Mouse (Mus musculus): ENCODE measurements at regions not wholly inside any gene's neighbourhood (a gene's known extent, or its start where the extent isn't known, plus 50 kb on each side); places are given as distances from the start of the nearest gene placed in this dataset.
A peak's percentile ranks its signal among the peaks of the same experiment; 100 is the strongest.
"Not testable (repeated sequence)": the region's sequence is repeated elsewhere in the genome, so short reads cannot be mapped to it uniquely, and the experiment has no call there.

GRCm38 (mm10) chr9:43857988-43858387 is 114.2 kb downstream of the Nectin1 start:
- Histone ChIP-seq H3K36me3 (no peaks in the 10 kb centered on the region), H3K4me1 (replicated peaks) (no peaks in the 10 kb centered on the region), H3K9ac (no peak overlapping the region), H3K4me3 (replicated peaks) (no peak overlapping the region), H3K27ac (no peak overlapping the region), H3K9me3 (replicated peaks) (no peaks in the 10 kb centered on the region), H3K27me3 (peaks cover 20% of the 10 kb centered on the region), H3K4me2 (no peak overlapping the region)
- ATAC-seq (ENCODE audit: low read depth), result no peak
- no peak for DNase-seq
- 7% methylated on average over 2 of the region's 2 CpGs for WGBS (ENCODE audit: insufficient replicate concordance)

- Histone ChIP-seq H3K36me3 (no peaks in the 10 kb centered on the region), H3K4me2 (no peak overlapping the region), H3K27ac (no peak overlapping the region), H3K4me3 (replicated peaks) (no peak overlapping the region), H3K9ac (no peak overlapping the region), H3K9me3 (replicated peaks) (no peaks in the 10 kb centered on the region), H3K27me3 (peaks cover 28% of the 10 kb centered on the region), H3K4me1 (replicated peaks) (no peaks in the 10 kb centered on the region)
- DNase-seq (no peak), ATAC-seq (ENCODE audit: low read depth) (no peak)
- WGBS (ENCODE audit: insufficient replicate concordance), result 29% methylated on average over 6 of the region's 6 CpGs
Observed at GRCm38 (mm10) chr9:43858761-43859160, 115.0 kb downstream of the Nectin1 start.

GRCm38 (mm10) chr9:43860264-43860663 is 116.5 kb downstream of the Nectin1 start:
- Histone ChIP-seq H3K9me3 (replicated peaks) (no peaks in the 10 kb centered on the region), H3K4me1 (replicated peaks) (no peaks in the 10 kb centered on the region; the same call in 1 of the 2 replicates), H3K4me2 (no peak overlapping the region), H3K27me3 (peaks cover 43% of the 10 kb centered on the region), H3K4me3 (replicated peaks) (no peak overlapping the region), H3K9ac (no peak overlapping the region), H3K36me3 (no peaks in the 10 kb centered on the region), H3K27ac (no peak overlapping the region)
- no peak for ATAC-seq (ENCODE audit: low read depth)
- WGBS (ENCODE audit: insufficient replicate concordance), result 77% methylated on average over 2 of the region's 2 CpGs
- no peak for DNase-seq

- Histone ChIP-seq H3K27ac (no peak overlapping the region), H3K4me3 (replicated peaks) (no peak overlapping the region), H3K27me3 (peaks cover 44% of the 10 kb centered on the region), H3K4me2 (no peak overlapping the region), H3K9me3 (replicated peaks) (no peaks in the 10 kb centered on the region), H3K9ac (no peak overlapping the region), H3K4me1 (replicated peaks) (no peaks in the 10 kb centered on the region; the same call in 1 of the 2 replicates), H3K36me3 (no peaks in the 10 kb centered on the region)
- DNase-seq (no peak), ATAC-seq (ENCODE audit: low read depth) (no peak)
- 34% methylated on average over 10 of the region's 10 CpGs for WGBS (ENCODE audit: insufficient replicate concordance)
Observed at GRCm38 (mm10) chr9:43861375-43861774, 117.6 kb downstream of the Nectin1 start.

GRCm38 (mm10) chr9:43862034-43862433 is 118.2 kb downstream of the Nectin1 start:
- not testable (repeated sequence) for H3K36me3 ChIP-seq; H3K9ac ChIP-seq; H3K27ac ChIP-seq; H3K4me3 ChIP-seq (replicated peaks); H3K4me1 ChIP-seq (replicated peaks); ATAC-seq (ENCODE audit: low read depth); H3K9me3 ChIP-seq (replicated peaks); DNase-seq; H3K4me2 ChIP-seq
- WGBS (ENCODE audit: insufficient replicate concordance), result 26% methylated on average over 11 of the region's 11 CpGs
- peaks cover 44% of the 10 kb centered on the region for H3K27me3 ChIP-seq

GRCm38 (mm10) chr9:43863609-43864397 is 120.0 kb downstream of the Nectin1 start:
- WGBS (ENCODE audit: insufficient replicate concordance), result 6% methylated on average over 30 of the region's 30 CpGs

GRCm38 (mm10) chr9:43866802-43867201 is 123.0 kb downstream of the Nectin1 start:
- H3K4me2 ChIP-seq, result no peak overlapping the region
- H3K36me3 ChIP-seq, result no peaks in the 10 kb centered on the region
- no peak for ATAC-seq (ENCODE audit: low read depth)
- H3K27ac ChIP-seq, result no peak overlapping the region
- 64% methylated on average over 12 of the region's 12 CpGs for WGBS (ENCODE audit: insufficient replicate concordance)
- no peak for DNase-seq
- H3K4me3 ChIP-seq (replicated peaks), result no peak overlapping the region
- peaks cover 40% of the 10 kb centered on the region for H3K27me3 ChIP-seq
- H3K9me3 ChIP-seq (replicated peaks), result no peaks in the 10 kb centered on the region
- H3K9ac ChIP-seq, result no peak overlapping the region
- H3K4me1 ChIP-seq (replicated peaks), result no peaks in the 10 kb centered on the region; the same call in 1 of the 2 replicates

More at GRCm38 (mm10) chr9:43863609-43864397, 120.0 kb downstream of the Nectin1 start:
- H3K4me2 ChIP-seq, result 0 out of 2 replicates have a peak overlapping the region, but pooled peaks have one; percentile 2
- H3K27ac ChIP-seq, result no peak overlapping the region
- H3K9ac ChIP-seq, result no peak overlapping the region
- DNase-seq (no peak), ATAC-seq (ENCODE audit: low read depth) (no peak)
- H3K27me3 ChIP-seq, result peaks cover 44% of the 10 kb centered on the region
- no peaks in the 10 kb centered on the region for H3K36me3 ChIP-seq
- H3K9me3 ChIP-seq (replicated peaks), result no peaks in the 10 kb centered on the region
- H3K4me1 ChIP-seq (replicated peaks), result no peaks in the 10 kb centered on the region; the same call in 1 of the 2 replicates
- H3K4me3 ChIP-seq (replicated peaks), result no peak overlapping the region

GRCm38 (mm10) chr9:43873841-43874240 is 130.1 kb downstream of the Nectin1 start:
- WGBS (ENCODE audit: insufficient replicate concordance), result 62% methylated on average over 2 of the region's 2 CpGs
- H3K4me3 ChIP-seq (replicated peaks), result no peak overlapping the region
- no peak for ATAC-seq (ENCODE audit: low read depth)
- H3K9ac ChIP-seq, result no peak overlapping the region
- H3K9me3 ChIP-seq (replicated peaks), result no peaks in the 10 kb centered on the region
- H3K36me3 ChIP-seq, result no peaks in the 10 kb centered on the region
- no peaks in the 10 kb centered on the region for H3K4me1 ChIP-seq (replicated peaks)
- H3K27ac ChIP-seq, result no peak overlapping the region
- H3K4me2 ChIP-seq, result no peak overlapping the region
- no peak for DNase-seq
- H3K27me3 ChIP-seq, result peaks cover 18% of the 10 kb centered on the region

- no peak overlapping the region for H3K9ac ChIP-seq
- H3K9me3 ChIP-seq (replicated peaks), result no peaks in the 10 kb centered on the region
- H3K4me2 ChIP-seq, result no peak overlapping the region
- ATAC-seq (ENCODE audit: low read depth), result no peak
- H3K4me1 ChIP-seq (replicated peaks), result no peaks in the 10 kb centered on the region
- H3K27me3 ChIP-seq, result peaks cover 23% of the 10 kb centered on the region
- no peak overlapping the region for H3K27ac ChIP-seq
- WGBS (ENCODE audit: insufficient replicate concordance), result 69% methylated on average over 5 of the region's 5 CpGs
- H3K36me3 ChIP-seq, result no peaks in the 10 kb centered on the region
- no peak overlapping the region for H3K4me3 ChIP-seq (replicated peaks)
- no peak for DNase-seq
Observed at GRCm38 (mm10) chr9:43874332-43874731, 130.5 kb downstream of the Nectin1 start.

- Histone ChIP-seq H3K27ac (no peak overlapping the region), H3K27me3 (peaks cover 41% of the 10 kb centered on the region), H3K36me3 (no peaks in the 10 kb centered on the region), H3K9me3 (replicated peaks) (no peaks in the 10 kb centered on the region), H3K4me2 (no peak overlapping the region), H3K4me3 (replicated peaks) (no peak overlapping the region), H3K9ac (no peak overlapping the region), H3K4me1 (replicated peaks) (no peaks in the 10 kb centered on the region)
- 5% methylated on average over 24 of the region's 24 CpGs for WGBS (ENCODE audit: insufficient replicate concordance)
- no peak for DNase-seq
- ATAC-seq (ENCODE audit: low read depth), result no peak
Observed at GRCm38 (mm10) chr9:43879220-43879968, 135.6 kb downstream of the Nectin1 start.

- no peak overlapping the region for H3K9ac ChIP-seq
- no peak for DNase-seq
- WGBS (ENCODE audit: insufficient replicate concordance), result 2% methylated on average over 26 of the region's 26 CpGs
- no peaks in the 10 kb centered on the region for H3K36me3 ChIP-seq
- no peak for ATAC-seq (ENCODE audit: low read depth)
- no peak overlapping the region for H3K4me3 ChIP-seq (replicated peaks)
- H3K9me3 ChIP-seq (replicated peaks), result no peaks in the 10 kb centered on the region
- H3K27me3 ChIP-seq, result peaks cover 41% of the 10 kb centered on the region
- H3K4me1 ChIP-seq (replicated peaks), result no peaks in the 10 kb centered on the region
- H3K4me2 ChIP-seq, result peak overlapping the region; percentile 26; the same call in 1 of the 2 replicates
- no peak overlapping the region for H3K27ac ChIP-seq
Observed at GRCm38 (mm10) chr9:43879969-43880396, 136.2 kb downstream of the Nectin1 start.

Measured in liver, embryonic 13.5 days (tissue).